In the genomic region with DNA sequence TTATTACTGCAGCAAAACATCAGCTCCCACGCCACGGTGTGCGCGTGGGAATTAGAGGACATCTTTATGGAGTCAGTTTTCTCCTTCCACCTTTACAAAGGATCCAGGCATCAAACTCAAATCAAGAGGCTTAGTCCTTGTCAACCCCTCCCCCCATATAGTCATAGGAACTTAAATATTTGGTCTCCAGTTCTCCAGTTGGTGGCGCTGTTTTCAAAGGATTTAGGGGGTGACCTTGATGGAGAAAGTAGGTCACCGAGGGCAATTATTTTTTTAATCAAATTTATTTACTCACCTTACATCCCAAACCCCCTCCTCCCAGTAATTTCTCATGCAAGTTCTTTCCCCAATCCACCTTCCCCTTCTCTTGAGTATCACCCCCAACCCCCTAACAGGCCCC, we compare ENCODE assay signal across 10 mouse cellular contexts. TPM values are rescaled to one million over a fixed set of nuclear protein-coding genes. Genes with fewer than 3 reads are reported as not detected.
A peak's percentile ranks its signal among the peaks of the same experiment; 100 is the strongest.
DNase-seq lines count a peak whose midpoint lies in the region; ATAC-seq and TF ChIP-seq lines count a peak whose summit lies in the region.
"Had no signal": no experiment of that assay in that cellular context is flagged by ENCODE, and none has a peak within 500 bp of the region (broad histone marks: within the 10 kb centered on the region; RNA-seq: fewer than 3 reads in every experiment).

No protein-coding gene starts in this region.

- H3K27ac ChIP-seq in kidney, embryonic 14.5 days (ENCODE audit: low read depth, low read length): no peak overlapping the region
- no peak overlapping the region for H3K27ac ChIP-seq in midbrain, embryonic 10.5 days (replicated peaks)
- no peak overlapping the region for H3K27ac ChIP-seq in embryonic facial prominence, embryonic 10.5 days (replicated peaks)
- H3K27ac ChIP-seq: forebrain, embryonic 10.5 days had no signal

- H3K4me3 ChIP-seq in kidney, embryonic 14.5 days (ENCODE audit: low read length): no peak overlapping the region
- no peak overlapping the region for H3K4me3 ChIP-seq in E14TG2a.4 (replicated peaks; ENCODE audit: low read length)
- H3K4me3 ChIP-seq in midbrain, embryonic 10.5 days: no peak overlapping the region
- no peak overlapping the region for H3K4me3 ChIP-seq in embryonic facial prominence, embryonic 10.5 days
- H3K4me3 ChIP-seq: forebrain, embryonic 10.5 days had no signal

- 60% methylated on average over 6 of the region's 6 CpGs for WGBS in kidney, embryonic 14.5 days
- WGBS in midbrain, embryonic 10.5 days: 57% methylated on average over 6 of the region's 6 CpGs
- WGBS in embryonic facial prominence, embryonic 10.5 days: 59% methylated on average over 6 of the region's 6 CpGs

- peak; percentile 31 for TF ChIP-seq CTCF in E14TG2a.4 (conservative IDR thresholded peaks at IDR 0.05; ENCODE audit: low read length)

- H3K9me3 ChIP-seq in kidney, embryonic 14.5 days (ENCODE audit: control insufficient read depth, low read length): no peaks in the 10 kb centered on the region
- no peaks in the 10 kb centered on the region for H3K9me3 ChIP-seq in E14TG2a.4 (ENCODE audit: low read length)
- H3K9me3 ChIP-seq in midbrain, embryonic 10.5 days (replicated peaks): no peaks in the 10 kb centered on the region
- H3K9me3 ChIP-seq in embryonic facial prominence, embryonic 10.5 days: no peaks in the 10 kb centered on the region
- H3K9me3 ChIP-seq: forebrain, embryonic 10.5 days had no signal

- no peak overlapping the region for H3K9ac ChIP-seq in kidney, embryonic 14.5 days (ENCODE audit: low read depth, low read length)

- no peak for ATAC-seq in kidney, embryonic 14.5 days (ENCODE audit: low FRiP score, low TSS enrichment)
- peak; percentile 90 for ATAC-seq in megakaryocyte progenitor cell, adult 5-6 weeks (replicated peaks; ENCODE audit: poor library complexity)
- ATAC-seq: intestine, embryonic 16.5 days had no signal

- no peaks in the 10 kb centered on the region for H3K4me1 ChIP-seq in kidney, embryonic 14.5 days (ENCODE audit: control insufficient read depth, insufficient read depth, low read length)
- no peaks in the 10 kb centered on the region for H3K4me1 ChIP-seq in E14TG2a.4 (replicated peaks; ENCODE audit: low read depth, low read length)
- no peaks in the 10 kb centered on the region for H3K4me1 ChIP-seq in midbrain, embryonic 10.5 days
- H3K4me1 ChIP-seq in embryonic facial prominence, embryonic 10.5 days: peaks cover 11% of the 10 kb centered on the region
- H3K4me1 ChIP-seq: forebrain, embryonic 10.5 days had no signal

- no peaks in the 10 kb centered on the region for H3K27me3 ChIP-seq in kidney, embryonic 14.5 days (ENCODE audit: control insufficient read depth, insufficient read depth, low read length)
- H3K27me3 ChIP-seq in E14TG2a.4 (ENCODE audit: insufficient read depth, low read length): no peaks in the 10 kb centered on the region
- no peaks in the 10 kb centered on the region for H3K27me3 ChIP-seq in midbrain, embryonic 10.5 days (ENCODE audit: low read depth, poor library complexity, severe bottlenecking)
- no peaks in the 10 kb centered on the region for H3K27me3 ChIP-seq in embryonic facial prominence, embryonic 10.5 days (replicated peaks; ENCODE audit: low read depth, poor library complexity, severe bottlenecking)

- no peak overlapping the region for H3K4me2 ChIP-seq in kidney, embryonic 14.5 days (replicated peaks; ENCODE audit: low read depth, low read length)

- H3K36me3 ChIP-seq in kidney, embryonic 14.5 days (ENCODE audit: control insufficient read depth, insufficient read depth, low read length): no peaks in the 10 kb centered on the region
- H3K36me3 ChIP-seq in E14TG2a.4 (ENCODE audit: insufficient read depth, low read length): no peaks in the 10 kb centered on the region
- no peaks in the 10 kb centered on the region for H3K36me3 ChIP-seq in midbrain, embryonic 10.5 days
- H3K36me3 ChIP-seq in embryonic facial prominence, embryonic 10.5 days (replicated peaks): no peaks in the 10 kb centered on the region
- H3K36me3 ChIP-seq: forebrain, embryonic 10.5 days had no signal

- peak; percentile 22 to 34 for DNase-seq in kidney, adult 8-10 months
- peak; percentile 44 for DNase-seq in c-Kit-positive CD71-positive TER-119-positive erythroid progenitor cells, embryonic 14.5 days (ENCODE audit: low spot score)
- no peak for DNase-seq in midbrain, embryonic 10.5 days (ENCODE audit: low spot score)
- no peak for DNase-seq in embryonic facial prominence, embryonic 10.5 days (ENCODE audit: low spot score)
- no peak for DNase-seq in gastrocnemius, postnatal 25 days

RNA-seq across cellular contexts. Expression of gene Actr3, which starts 52.9 kb away (rescaled TPM):
- polyA plus RNA-seq in kidney, embryonic 14.5 days (2014; fragmentation: Nextera tagmentation; extraction: Ambion mirVana): 183 and 275 TPM in 2 replicates
- 593 and 655 TPM in 2 replicates for total RNA-seq in megakaryocyte progenitor cell, adult 5-6 weeks (2015)
- total RNA-seq in megakaryocyte progenitor cell, adult 5-6 weeks (2017): 974 and 976 TPM in 2 replicates
- polyA plus RNA-seq in midbrain, embryonic 10.5 days (2016; fragmentation: Nextera tagmentation; extraction: Ambion mirVana): 232 and 245 TPM in 2 replicates
- polyA plus RNA-seq in embryonic facial prominence, embryonic 10.5 days (2016; fragmentation: Nextera tagmentation; extraction: Ambion mirVana): 227 and 229 TPM in 2 replicates
- 10 to 100 TPM; 34.5 to 38.6 TPM for total RNA-seq in gastrocnemius, postnatal 25 days (2021)

Comparison
In these comparisons a context has a peak if more than half of its experiments do, and no peak if none do; other contexts are left out.
1. DNase-seq: peak in kidney, adult 8-10 months (2 of 2) and c-Kit-positive CD71-positive TER-119-positive erythroid progenitor cells, embryonic 14.5 days (single experiment); none in midbrain, embryonic 10.5 days (single experiment), embryonic facial prominence, embryonic 10.5 days (single experiment) and gastrocnemius, postnatal 25 days (single experiment).